Mouse (Mus musculus): Measurements from ENCODE around the gene Parp11.

- TF ChIP-seq POLR2A (IDR thresholded peaks at IDR 0.05; ENCODE audit: insufficient read depth, low read length) (no peak), EP300 (IDR thresholded peaks at IDR 0.05; ENCODE audit: insufficient read depth, low read depth, low read length) (no peak), CTCF (IDR thresholded peaks at IDR 0.05; ENCODE audit: low read depth, low read length) (peak; percentile 41)
Measured at GRCm38 (mm10) chr6:127455440-127455839, 8.8 kb downstream of the Parp11 start.

Data from ES-Bruce4 (cell line).